Mouse (Mus musculus) hematopoietic multipotent progenitor cell, adult 10-12 weeks (in vitro differentiated cells): ENCODE measurements around the gene Olfr347. TPM values are rescaled to one million over a fixed set of nuclear protein-coding genes. Genes with fewer than 3 reads are reported as not detected.

Experiments
- polyA plus RNA-seq: library from polyadenylated mRNA; stranded (reverse); fragments of >175 nt; gene quantifications from 2 replicates; pipeline ENCODE4 v1.2.3, GENCODE M21; 2012; ENCODE audit warnings: low replicate concordance

Olfr347 gene
- not detected in 2 replicates for polyA plus RNA-seq

DNA sequence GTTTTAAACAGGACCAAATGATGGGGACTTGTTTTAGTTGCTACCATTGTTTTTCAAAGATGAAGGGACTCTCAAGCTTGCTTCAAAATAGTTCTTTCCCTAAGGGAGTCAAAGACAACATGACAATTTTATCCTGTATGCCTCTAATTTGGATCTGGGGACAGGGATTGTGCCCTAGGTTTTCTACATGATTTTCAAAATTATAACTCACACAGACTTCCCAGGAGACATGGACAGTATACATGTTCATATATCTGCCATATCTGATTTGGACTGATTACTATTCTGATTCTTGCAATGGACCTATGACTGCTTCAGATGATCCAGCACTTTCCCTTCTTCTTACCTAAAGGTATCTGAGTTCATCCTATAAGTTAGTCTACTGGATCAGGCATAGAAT lies at the start of gene Olfr347:
TSS of gene Olfr347 (plus strand) at position 301 of the 400 bp plus-strand sequence.

DNA sequence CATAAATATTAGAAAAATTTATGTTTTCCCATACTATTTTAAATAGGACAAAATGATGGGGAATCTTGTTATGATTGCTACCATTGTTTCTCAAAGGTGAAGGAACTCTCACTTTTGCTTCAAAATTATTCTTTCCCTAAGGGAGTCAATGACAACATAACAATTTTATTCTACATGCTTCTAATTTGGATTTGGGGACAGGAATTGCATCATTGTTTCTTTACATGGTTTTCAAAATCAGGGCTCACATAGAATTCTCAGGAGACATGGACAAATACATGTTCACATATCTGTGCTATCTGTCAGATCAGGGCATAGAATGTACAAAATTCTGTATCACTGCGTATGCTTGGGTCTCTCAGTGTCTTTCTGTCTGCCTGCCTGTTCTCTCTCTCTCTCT lies 46.2 kb upstream of the Olfr347 start, which contains the start of gene Olfr346:
TSS of gene Olfr346 (plus strand) at position 301 of the 400 bp plus-strand sequence.

DNA sequence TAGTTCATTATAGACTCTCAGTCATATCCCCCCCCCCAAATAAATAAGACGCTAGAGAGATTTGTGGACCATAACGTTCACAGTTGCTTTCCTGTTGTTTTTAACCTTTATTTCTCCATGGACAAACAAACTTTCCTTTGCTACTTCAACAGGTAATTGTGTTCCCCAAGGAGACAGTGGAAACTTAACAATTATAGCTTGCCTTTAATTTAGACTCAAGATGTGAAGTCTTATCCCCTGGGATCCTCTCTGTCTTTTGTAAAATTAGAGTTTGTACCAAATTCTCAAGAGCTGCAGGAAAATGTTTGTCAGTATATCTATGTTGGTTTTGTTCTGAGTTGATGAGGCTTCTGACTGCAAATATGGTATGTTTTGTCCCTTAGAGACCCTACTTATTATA lies 52.3 kb downstream of the Olfr347 start, which contains the start of gene Olfr348:
TSS of gene Olfr348 (plus strand) at position 301 of the 400 bp plus-strand sequence.

Other genes starting within 250 kb of the Olfr347 start
- not detected in 2 replicates for gene Olfr341, start 249.4 kb upstream of the Olfr347 start, polyA plus RNA-seq
- gene Olfr342, start 206.9 kb upstream of the Olfr347 start, polyA plus RNA-seq: not detected in 2 replicates
- not detected in 2 replicates for gene Olfr344, start 165.2 kb upstream of the Olfr347 start, polyA plus RNA-seq
- not detected in 2 replicates for gene Olfr345, start 91.9 kb upstream of the Olfr347 start, polyA plus RNA-seq
- not detected in 2 replicates for gene Olfr346, start 46.1 kb upstream of the Olfr347 start, polyA plus RNA-seq
- not detected in 2 replicates for gene Olfr348, start 52.4 kb downstream of the Olfr347 start, polyA plus RNA-seq
- not detected in 2 replicates for gene Olfr50, start 58.6 kb downstream of the Olfr347 start, polyA plus RNA-seq
- not detected in 2 replicates for gene Olfr3, start 85.1 kb downstream of the Olfr347 start, polyA plus RNA-seq
- not detected in 2 replicates for gene Olfr350, start 114.4 kb downstream of the Olfr347 start, polyA plus RNA-seq
- gene Olfr351, start 130.8 kb downstream of the Olfr347 start, polyA plus RNA-seq: not detected in 2 replicates
- not detected in 2 replicates for gene Olfr352, start 136.6 kb downstream of the Olfr347 start, polyA plus RNA-seq
- not detected in 2 replicates for gene Olfr353, start 161.0 kb downstream of the Olfr347 start, polyA plus RNA-seq
- not detected in 2 replicates for gene Olfr354, start 173.8 kb downstream of the Olfr347 start, polyA plus RNA-seq
- gene Olfr355, start 197.0 kb downstream of the Olfr347 start, polyA plus RNA-seq: not detected in 2 replicates
- not detected in 2 replicates for gene Olfr356, start 205.2 kb downstream of the Olfr347 start, polyA plus RNA-seq